Mouse (Mus musculus) mouse embryonic stem cell (cell line): Measurements from ENCODE around the gene Pde4b.

Experiments
- in situ Hi-C, 2 experiments: fragments of 300-500 bp; cut with MboI; formaldehyde crosslinking; loops; 1 replicate in 1 of 2; 3 replicates in 1 of 2; pipeline ENCODE4 v1.14.3; 2019 to 2020; ENCODE audit warnings: low sequenced_read_pairs in 2 of 2, low pct_unique_long_range_greater_than_20kb in 1 of 2, mixed read lengths in 1 of 2; ENCODE audit not compliant: unreplicated experiment in 1 of 2

Gene Pde4b

GRCm38 (mm10) chr4:102351476-102352475 lies 264.4 kb downstream of the Pde4b start:
- in situ Hi-C loops, result no loop called here

- in situ Hi-C loops, result no loop called here
These were observed 266.5 kb downstream of the Pde4b start for GRCm38 (mm10) chr4:102353641-102354403.

GRCm38 (mm10) chr4:102368105-102368735 lies 280.9 kb downstream of the Pde4b start:
- in situ Hi-C loops, result no loop called here

- in situ Hi-C loops, result no loop called here
These were observed 287.3 kb downstream of the Pde4b start for GRCm38 (mm10) chr4:102374614-102375013.

- in situ Hi-C loops, result no loop called here
These were observed 295.6 kb downstream of the Pde4b start for GRCm38 (mm10) chr4:102382763-102383505.

- in situ Hi-C loops, result no loop called here
These were observed 306.3 kb downstream of the Pde4b start for GRCm38 (mm10) chr4:102393605-102394004.

- in situ Hi-C loops, result no loop called here
These were observed 310.0 kb downstream of the Pde4b start for GRCm38 (mm10) chr4:102397334-102397733.

- in situ Hi-C loops, result no loop called here
These were observed 311.2 kb downstream of the Pde4b start for GRCm38 (mm10) chr4:102398512-102398911.

- in situ Hi-C loops, result no loop called here
These were observed 319.5 kb downstream of the Pde4b start for GRCm38 (mm10) chr4:102406848-102407247.

- in situ Hi-C loops, result no loop called here
These were observed 320.8 kb downstream of the Pde4b start for GRCm38 (mm10) chr4:102408132-102408531.

- in situ Hi-C loops, result no loop called here
These were observed 321.6 kb downstream of the Pde4b start for GRCm38 (mm10) chr4:102408938-102409337.

GRCm38 (mm10) chr4:102413101-102413500 lies 325.8 kb downstream of the Pde4b start:
- in situ Hi-C loops, result no loop called here

GRCm38 (mm10) chr4:102413794-102414193 lies 326.5 kb downstream of the Pde4b start:
- in situ Hi-C loops, result no loop called here

- in situ Hi-C loops, result no loop called here
These were observed 327.3 kb downstream of the Pde4b start for GRCm38 (mm10) chr4:102414610-102415009.

- in situ Hi-C loops, result no loop called here
These were observed 333.6 kb downstream of the Pde4b start for GRCm38 (mm10) chr4:102420794-102421397.

- in situ Hi-C loops, result no loop called here
These were observed 334.1 kb downstream of the Pde4b start for GRCm38 (mm10) chr4:102421398-102421859.

- in situ Hi-C loops, result no loop called here
These were observed 336.8 kb downstream of the Pde4b start for GRCm38 (mm10) chr4:102424104-102424503.

- in situ Hi-C loops, result no loop called here
These were observed 338.1 kb downstream of the Pde4b start for GRCm38 (mm10) chr4:102425422-102425821.
